Mouse (Mus musculus) spleen, postnatal 4 days (tissue): ENCODE data around the gene A930033H14Rik.

Experiments used
- DNase-seq, 2 experiments: peaks; one replicate each; pipeline ENCODE4 v3.0.0; 2022; ENCODE audit warnings: low spot score in 2 of 2

Gene A930033H14Rik

DNA sequence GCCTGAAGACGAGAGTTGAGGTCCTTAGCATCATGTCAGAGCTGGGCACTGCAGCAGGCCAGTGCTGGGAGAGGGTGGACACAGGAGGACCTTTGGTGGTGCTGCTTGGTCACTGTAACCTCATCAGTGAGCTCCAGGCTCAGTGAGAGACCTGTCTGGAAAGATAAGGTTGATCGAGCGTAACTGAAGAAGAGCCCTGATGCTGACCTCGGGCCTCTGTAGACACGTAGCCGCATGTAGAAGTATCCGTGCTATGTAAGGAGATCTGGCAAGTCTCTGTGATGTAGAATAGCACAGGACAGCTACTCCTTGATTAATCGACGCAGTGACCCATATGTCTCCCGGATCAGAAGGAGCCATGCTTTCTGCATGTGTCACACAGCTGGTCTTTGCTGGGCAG, 19.2 kb downstream of the A930033H14Rik start:
- no peak for DNase-seq

DNA sequence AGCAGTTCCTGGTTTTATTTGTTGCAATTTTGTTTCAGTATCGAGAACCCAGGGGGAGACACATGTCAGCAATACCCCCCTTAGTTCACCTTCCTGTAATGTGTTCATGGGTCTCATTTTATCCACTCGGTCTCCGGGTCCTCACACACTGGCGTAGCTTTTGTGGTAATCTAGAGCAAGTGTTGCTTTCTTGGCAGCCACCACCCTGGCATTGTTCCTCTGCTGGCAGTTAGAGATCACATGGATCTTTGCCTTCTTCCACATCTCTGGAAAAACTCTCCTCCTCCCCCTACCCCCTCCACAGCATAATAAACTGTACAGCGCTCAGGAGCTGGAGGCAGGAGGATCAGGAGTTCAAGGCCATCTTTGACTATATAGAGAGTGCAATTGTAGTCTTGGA, 20.6 kb downstream of the A930033H14Rik start:
- no peak for DNase-seq

DNA sequence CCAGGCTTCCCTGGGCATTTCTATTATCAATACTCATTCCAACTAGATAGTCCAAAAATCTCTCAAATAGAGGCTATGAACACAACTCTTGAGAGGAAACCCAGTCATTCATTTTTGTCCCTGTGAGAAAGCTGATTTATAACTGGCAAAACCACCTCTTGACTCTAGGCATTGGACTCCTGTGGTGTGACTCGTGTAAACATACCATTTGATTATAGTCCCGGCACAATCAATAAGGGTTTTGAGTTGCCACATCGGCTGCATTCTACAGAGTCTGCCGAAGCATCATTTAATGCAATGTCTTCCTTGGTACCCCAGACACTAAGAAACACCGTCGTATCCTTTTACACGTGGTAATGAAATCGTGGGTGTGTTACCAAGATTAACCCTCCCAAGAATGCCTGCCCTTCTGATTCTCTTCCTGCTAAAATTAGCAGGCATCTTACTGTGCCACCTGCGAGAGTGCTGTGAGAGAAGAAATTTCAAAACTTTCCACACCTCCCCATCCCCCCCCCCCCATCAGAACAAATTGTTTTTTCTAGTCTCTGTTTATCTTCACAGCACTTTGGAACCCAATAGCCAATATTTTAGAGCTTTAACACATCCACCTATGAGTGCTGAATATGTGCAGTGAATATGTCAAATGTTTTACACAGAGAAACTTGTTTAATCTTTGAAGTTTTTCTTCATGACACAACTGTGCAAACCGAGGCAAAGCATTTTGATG, 22.3 kb downstream of the A930033H14Rik start:
- DNase-seq, result no peak

DNA sequence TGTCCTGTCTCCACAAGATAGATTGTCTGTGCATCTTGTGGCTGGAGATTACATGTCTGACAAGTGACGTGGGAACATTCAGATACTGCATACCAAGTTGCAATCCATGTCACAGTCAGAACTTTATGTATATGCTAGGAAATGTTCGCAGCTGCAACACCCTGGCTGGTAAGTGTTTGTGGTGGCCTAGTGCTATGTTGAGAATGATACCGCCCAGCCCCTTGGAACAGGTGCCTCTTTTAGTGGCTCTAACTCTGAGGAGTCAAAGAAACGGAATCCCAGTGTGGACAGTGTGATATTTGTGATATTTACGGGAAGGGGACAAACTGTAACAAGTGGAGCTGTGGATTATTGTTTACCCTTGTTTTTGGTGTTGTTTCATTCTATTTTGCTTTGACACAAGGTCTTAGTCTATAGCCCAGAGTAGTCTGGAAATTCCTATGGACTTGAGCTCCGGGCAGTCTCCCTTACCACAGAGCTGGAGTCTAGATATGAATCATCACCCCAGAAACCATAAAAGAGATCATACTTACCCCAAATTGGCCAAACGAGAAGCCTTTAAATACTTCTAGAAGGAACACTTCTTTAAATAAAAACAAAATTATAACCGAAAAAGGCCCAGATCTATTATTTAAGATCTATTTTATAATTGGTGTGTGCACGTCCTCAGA, 25.0 kb downstream of the A930033H14Rik start:
- DNase-seq, result no peak

DNA sequence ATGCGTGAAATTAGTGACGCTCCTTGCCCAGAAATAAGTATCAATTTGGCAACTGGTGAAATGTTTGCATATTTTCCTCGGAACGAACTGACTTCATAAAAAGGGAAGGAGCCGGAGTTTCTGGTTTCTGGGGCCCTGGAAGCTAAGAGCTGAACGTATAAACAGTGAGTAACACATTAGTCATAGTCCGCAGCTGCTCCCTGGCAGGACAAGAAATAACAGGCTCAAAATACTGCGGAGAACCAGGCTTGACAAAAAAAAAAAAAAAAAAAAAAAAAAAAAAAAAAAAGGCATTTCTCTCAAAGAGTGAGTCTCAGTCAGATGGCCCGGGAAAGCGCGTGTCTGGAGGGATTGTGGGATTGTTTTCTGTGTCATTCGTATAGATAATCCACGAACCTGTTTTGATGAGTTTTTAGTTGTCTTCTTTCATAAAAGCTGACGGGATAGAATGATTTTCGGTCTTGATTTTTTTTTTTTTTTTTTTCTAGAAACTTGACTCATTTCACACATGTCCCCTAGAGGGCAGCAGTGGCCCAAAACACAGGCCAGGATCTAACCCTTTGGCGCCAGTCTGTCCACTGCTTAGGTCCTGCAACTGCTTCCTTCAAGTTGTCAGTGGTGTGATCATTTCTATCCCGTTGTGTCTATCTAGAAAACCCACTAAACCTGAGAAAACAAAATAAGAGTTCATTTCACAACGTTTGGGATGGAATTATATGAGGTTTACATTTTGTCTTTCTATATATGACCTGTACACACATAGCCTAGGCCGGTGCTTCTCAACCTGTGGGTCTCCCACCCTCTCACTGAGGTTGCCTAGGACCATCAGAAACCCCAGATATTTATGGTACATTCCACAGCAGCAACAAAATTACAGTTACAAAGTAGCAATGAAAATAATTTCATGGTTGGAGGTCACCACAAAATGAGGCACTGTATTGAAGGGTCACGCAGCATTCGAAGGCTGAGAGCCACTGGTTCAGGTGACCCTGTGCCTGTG, 26.7 kb downstream of the A930033H14Rik start:
- peak; percentile 36 to 72 for DNase-seq

DNA sequence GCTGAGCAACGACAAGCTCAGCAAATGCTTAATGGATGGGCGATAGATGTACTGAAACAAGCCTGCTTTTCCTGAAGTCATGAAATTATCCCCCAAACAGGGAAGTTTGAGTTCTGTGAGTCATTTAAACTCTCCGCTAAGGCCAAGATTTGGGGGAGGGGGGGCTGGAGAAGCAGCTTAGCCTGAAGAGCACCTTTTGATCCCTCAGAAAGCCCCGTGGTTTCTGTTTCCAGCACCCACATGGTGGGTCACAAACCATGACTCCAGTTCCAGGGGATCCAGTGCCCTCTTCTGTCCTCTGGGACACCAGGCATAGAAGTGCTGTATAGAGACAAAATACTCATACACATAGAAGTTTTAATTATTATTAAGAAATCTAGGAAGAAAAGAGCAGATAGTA, 27.5 kb downstream of the A930033H14Rik start:
- no peak for DNase-seq

DNA sequence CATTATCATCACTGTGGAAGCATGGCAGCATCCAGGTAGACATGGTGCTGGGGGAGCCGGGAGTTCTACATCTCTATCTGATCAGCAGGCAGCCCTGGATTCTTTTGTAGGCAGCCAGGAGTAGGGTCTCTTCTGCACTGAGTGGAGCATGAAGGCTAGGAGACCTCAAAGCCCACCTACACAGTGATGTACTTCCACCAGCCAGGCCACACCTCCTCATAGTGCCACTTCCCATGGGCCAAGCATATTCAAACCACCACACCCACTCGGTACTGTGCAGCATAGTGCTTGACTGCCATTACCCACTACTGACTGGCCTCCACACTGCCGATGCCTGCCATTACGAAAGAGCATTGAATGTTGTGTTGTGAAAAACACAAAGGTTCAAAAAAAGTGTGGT, 28.0 kb downstream of the A930033H14Rik start:
- DNase-seq, result no peak

DNA sequence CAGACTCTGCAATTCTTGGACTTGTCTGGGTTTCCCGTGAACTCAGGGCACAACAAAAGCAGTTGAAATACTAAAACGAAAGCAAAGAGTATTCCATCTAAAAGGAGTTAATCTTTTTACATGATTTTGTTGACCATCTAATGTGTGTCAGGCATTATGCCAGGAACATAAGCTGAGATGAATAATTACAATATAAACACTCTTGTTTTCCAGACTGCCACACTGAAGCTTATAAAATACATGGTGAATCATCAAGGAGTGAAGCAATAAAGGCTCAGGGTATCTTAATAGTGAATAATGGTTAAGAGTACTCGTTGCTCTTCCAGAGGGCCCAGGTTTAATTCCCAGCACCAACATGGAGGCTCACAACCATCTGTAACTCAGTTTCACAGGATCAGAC, 31.9 kb downstream of the A930033H14Rik start:
- no peak for DNase-seq

DNA sequence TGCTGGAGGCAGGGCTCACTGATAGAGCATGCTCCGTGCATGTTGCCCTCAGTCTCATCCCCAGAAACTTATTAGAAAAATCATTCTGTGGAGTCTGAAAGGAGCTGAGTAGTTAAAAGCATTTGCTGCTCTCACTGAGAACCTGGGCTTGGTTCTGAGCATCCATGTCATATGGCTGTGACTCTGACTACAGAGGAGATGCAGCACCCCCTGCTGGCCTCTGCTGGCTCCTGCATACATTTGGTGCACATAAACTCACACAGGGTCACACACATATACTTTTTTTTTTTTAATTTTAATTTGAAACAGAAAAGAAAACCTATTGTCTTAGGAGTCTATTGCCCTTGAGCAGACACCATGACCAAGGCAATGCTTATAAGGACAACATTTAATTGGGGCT, 33.6 kb downstream of the A930033H14Rik start:
- no peak for DNase-seq

DNA sequence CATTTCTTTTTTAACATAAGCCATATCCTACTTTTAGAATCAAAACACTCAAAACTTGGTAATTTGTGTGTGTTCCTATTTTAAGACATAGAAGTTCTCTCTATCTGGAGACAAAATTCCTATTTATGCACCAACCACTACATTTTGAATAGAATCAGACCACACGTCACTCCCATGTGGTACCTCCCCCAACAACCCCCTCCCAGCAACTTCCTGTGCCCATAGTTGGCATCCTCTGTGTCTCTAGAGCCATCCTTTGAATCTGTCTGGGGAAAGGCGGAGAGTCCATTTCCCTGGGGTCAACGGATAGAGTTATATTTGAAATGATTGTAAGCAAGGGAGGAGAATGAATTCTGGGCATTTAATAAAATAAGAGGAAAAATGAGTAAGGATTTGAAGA, 36.8 kb downstream of the A930033H14Rik start:
- no peak for DNase-seq

DNA sequence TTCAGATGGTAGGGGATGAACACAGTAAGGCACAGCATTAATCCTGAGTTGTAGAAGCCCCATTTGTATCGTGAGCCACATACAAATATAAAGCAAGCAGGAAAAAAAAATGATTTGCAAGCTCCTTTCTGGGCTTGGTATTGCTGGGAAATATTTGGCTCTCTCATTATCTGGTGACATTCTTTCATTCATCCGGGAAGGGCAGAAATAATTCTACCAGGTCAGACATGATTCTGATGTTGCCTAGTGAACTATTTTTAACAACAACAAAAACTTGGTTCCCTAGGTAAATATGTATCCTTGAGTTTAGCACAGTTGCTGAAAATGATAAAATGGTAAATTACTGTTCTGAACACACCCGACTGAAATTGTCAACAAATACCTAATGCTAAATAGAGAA, 40.5 kb downstream of the A930033H14Rik start:
- DNase-seq, result no peak

DNA sequence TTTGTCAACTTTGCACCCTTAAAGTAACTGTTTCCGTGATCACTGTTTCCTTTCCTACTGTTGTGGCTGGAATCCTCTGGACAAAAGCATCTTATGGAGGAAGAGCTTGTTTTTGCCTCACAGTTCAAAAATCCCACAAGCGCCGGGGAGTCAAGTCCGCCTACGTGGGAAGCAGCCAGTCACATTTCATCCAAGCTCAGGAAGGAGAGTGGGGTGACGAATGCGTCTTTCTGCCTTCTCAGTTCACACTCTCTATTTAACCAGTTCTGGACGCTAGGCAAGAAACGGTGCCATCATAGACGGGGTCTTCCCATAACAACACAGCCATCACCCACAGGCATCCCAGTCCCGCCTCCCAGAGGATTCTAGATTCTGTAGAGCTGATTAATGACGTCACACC, 46.4 kb downstream of the A930033H14Rik start:
- DNase-seq, result no peak

DNA sequence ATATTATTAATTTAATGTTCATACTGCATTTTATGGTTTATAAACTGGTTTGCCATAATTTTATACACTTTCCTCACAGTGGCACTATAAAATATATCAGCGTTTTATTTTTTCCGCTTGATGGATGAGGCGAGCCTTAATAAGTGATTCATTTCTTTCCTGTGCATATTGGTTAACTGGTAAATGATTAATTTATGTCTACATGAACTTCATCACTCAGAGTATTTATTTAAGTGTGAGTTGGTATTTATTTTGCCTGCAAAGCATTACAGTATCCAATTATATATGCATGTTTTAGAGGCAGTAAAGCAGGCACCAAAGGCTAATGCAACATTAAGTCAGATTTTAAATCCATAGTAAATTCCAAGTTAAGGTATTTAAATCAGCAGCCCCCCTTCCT, 47.1 kb downstream of the A930033H14Rik start:
- DNase-seq, result no peak

DNA sequence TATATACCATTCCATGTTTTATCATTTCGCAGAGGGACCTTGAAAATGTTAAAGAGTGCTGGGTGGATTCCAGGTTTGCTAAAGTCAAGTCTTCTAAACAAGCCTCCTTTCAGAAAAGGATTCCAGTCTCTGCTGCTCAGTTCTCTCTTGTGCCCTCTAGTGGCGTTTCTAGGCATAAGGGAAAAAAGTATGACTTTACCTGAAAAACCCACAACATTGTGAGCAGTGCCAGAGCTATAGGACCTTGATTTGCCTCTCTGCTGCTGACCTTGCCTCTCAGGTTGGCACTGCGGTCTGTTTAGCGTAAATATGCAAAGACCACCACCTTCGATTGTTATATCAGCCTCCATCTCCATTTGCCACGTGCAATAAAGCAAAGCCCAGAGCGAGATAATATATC, 47.8 kb downstream of the A930033H14Rik start:
- no peak for DNase-seq

DNA sequence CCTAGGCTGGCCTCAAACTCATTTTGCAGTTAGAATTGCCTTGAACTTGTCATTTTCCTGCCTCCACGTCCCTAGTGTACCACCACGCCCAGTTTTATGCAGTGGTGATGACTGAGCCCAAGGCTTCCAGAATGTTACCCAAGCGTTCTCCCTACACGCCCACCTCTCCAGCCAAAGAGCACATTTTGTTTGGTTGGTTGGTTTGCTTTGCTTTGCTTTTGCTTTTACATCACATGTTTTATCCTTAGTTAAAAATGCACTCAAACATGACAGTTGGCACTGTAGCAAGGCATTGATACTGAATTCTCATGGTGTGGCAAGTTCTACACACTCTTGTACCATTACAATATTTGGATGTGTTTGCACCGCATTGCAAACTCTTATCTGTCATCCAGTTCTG, 49.7 kb downstream of the A930033H14Rik start:
- no peak for DNase-seq

DNA sequence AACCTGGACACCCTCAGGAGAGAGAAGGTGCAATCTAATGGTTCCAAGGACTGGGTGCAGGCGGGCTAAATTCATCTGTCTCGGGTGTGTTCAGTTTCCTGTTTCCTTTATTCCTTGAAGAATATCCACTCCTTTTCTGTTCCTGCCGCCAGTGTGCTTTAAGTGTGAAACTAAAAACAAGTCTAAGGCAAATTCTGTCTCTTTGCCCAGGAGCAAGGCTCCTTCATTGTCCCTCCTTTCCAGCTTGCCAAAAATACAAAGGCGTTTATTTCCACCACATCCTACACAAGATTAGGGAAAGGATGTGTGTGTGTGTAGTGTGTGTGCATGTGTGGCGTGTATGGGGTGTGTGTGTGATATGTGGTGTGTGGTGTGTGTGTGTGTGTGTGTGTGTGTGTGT, 50.3 kb downstream of the A930033H14Rik start:
- no peak for DNase-seq

DNA sequence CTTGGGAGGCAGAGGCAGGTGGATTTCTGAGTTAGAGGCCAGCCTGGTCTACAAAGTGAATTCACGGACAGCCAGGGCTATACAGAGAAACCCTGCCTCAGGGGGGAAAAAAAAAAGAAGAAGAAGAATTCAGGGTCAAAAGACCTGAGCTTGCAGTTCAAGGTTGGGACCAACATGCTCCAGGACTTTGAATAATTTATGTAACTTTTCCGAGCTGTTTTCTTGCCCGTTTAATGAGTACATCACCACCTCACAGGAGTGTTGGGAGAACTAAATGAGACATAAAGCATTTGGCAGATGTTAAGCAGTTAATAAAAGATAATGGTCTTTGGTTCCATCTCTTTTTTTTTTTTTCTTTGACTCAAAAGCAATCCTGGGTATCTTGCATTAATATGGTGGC, 51.4 kb downstream of the A930033H14Rik start:
- no peak for DNase-seq

DNA sequence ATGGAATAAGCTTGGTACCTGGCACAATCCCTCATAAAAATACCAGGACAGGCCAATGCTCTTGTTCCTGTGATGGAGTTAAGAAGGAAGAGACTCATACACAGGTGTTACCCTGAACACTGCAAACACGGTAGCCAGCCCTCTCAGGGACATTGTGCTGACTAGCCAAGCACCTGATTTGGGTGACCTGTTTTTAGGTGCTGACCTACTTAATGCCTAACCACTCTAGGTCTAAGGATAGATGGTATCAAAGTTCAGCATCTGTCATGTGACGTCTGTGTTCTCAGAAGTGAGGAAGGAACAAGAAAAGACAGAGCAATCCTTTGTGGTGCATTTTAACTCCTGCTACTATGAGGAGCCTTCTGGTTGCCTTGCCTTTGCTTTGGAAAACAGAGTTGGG, 52.0 kb downstream of the A930033H14Rik start:
- no peak for DNase-seq
